Mouse (Mus musculus) c-Kit-positive CD71-positive TER-119-negative erythroid progenitor cells, embryonic 14.5 days (primary cell): ENCODE data around the gene Frmd4b.

Source experiments
- DNase-seq: peaks from one replicate; pipeline ENCODE4 v3.0.0-alpha.2; 2013; ENCODE audit warnings: low read depth

Frmd4b gene

GRCm38 (mm10) chr6:97413453-97413852, 203.9 kb downstream of the Frmd4b start:
- DNase-seq = no peak

- DNase-seq = no peak
These were observed 204.9 kb downstream of the Frmd4b start for GRCm38 (mm10) chr6:97412403-97412802.

GRCm38 (mm10) chr6:97411327-97411726, 206.0 kb downstream of the Frmd4b start:
- DNase-seq = no peak

- DNase-seq = no peak
These were observed 207.7 kb downstream of the Frmd4b start for GRCm38 (mm10) chr6:97409467-97410239.

- DNase-seq = no peak
These were observed 209.4 kb downstream of the Frmd4b start for GRCm38 (mm10) chr6:97407914-97408313.

GRCm38 (mm10) chr6:97407425-97407824, 209.9 kb downstream of the Frmd4b start:
- peak; percentile 56 for DNase-seq

GRCm38 (mm10) chr6:97405311-97405710, 212.0 kb downstream of the Frmd4b start:
- peak; percentile 46 for DNase-seq

GRCm38 (mm10) chr6:97402822-97403472, 214.4 kb downstream of the Frmd4b start:
- DNase-seq = no peak

- no peak for DNase-seq
These were observed 216.9 kb downstream of the Frmd4b start for GRCm38 (mm10) chr6:97400446-97400845.

- DNase-seq = no peak
These were observed 219.4 kb downstream of the Frmd4b start for GRCm38 (mm10) chr6:97397935-97398334.

GRCm38 (mm10) chr6:97396957-97397354, 220.4 kb downstream of the Frmd4b start:
- DNase-seq = no peak

- no peak for DNase-seq
These were observed 220.9 kb downstream of the Frmd4b start for GRCm38 (mm10) chr6:97396351-97396956.

GRCm38 (mm10) chr6:97395477-97396350, 221.6 kb downstream of the Frmd4b start:
- DNase-seq = no peak

GRCm38 (mm10) chr6:97394473-97395075, 222.8 kb downstream of the Frmd4b start:
- no peak for DNase-seq

- DNase-seq = no peak
These were observed 224.4 kb downstream of the Frmd4b start for GRCm38 (mm10) chr6:97392912-97393311.

GRCm38 (mm10) chr6:97387388-97387787, 230.0 kb downstream of the Frmd4b start:
- no peak for DNase-seq

- DNase-seq = no peak
These were observed 232.4 kb downstream of the Frmd4b start for GRCm38 (mm10) chr6:97384918-97385317.

GRCm38 (mm10) chr6:97381275-97381674, 236.1 kb downstream of the Frmd4b start:
- DNase-seq = no peak

- no peak for DNase-seq
These were observed 246.4 kb downstream of the Frmd4b start for GRCm38 (mm10) chr6:97370947-97371346.

GRCm38 (mm10) chr6:97370460-97370859, 246.9 kb downstream of the Frmd4b start:
- no peak for DNase-seq

- no peak for DNase-seq
These were observed 253.5 kb downstream of the Frmd4b start for GRCm38 (mm10) chr6:97363846-97364245.

GRCm38 (mm10) chr6:97357606-97358005, 259.7 kb downstream of the Frmd4b start:
- peak; percentile 93 for DNase-seq
